Mouse (Mus musculus): ENCODE measurements around the gene Igdcc3.
A peak's percentile ranks its signal among the peaks of the same experiment; 100 is the strongest.

Gene Igdcc3

DNA sequence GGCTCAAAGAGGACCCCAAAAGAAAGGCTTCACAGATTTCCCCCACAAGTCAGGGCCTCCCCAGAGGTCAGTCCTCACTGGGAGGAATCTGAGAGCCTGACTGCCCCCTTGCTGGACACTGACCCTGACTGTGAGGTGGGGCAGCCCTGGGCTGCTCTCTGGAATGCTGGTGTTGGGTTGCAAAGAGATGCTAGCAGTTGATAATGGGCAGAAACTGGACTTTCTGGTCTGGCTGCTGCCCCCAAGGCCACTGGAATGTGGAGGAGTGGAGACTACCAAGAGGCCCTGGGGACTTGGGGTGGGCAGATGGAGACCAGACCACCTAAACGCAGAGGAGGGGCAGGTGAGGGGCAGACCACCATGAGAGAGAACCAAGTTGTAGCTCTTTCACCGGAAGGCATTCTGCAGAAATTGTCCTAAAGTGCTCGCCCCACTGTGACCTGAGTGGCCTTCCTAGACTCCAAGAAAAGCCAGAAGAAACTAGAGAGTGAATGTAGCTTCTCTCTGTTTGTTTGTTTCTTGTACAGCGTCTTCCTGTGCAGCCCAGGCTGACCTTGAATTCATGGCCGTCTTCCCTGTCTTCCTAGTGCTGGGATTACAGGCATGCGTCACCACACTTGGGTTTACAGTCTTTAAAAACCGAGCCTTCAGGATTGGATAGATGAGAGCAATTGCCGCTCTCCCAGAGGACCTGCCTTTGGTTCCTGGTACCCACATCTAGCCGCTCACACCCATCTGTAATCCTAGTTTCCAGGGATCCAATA lies 13.9 kb downstream of the Igdcc3 start:
- Histone ChIP-seq H3K36me3 (ENCODE audit: control insufficient read depth, insufficient read depth, low read length, poor library complexity, severe bottlenecking) (no peaks in the 10 kb centered on the region), H3K27me3 (ENCODE audit: control insufficient read depth, insufficient read depth, low read length, poor library complexity, severe bottlenecking) (no peaks in the 10 kb centered on the region)
- no peak for DNase-seq (ENCODE audit: low read depth, low spot score)

DNA sequence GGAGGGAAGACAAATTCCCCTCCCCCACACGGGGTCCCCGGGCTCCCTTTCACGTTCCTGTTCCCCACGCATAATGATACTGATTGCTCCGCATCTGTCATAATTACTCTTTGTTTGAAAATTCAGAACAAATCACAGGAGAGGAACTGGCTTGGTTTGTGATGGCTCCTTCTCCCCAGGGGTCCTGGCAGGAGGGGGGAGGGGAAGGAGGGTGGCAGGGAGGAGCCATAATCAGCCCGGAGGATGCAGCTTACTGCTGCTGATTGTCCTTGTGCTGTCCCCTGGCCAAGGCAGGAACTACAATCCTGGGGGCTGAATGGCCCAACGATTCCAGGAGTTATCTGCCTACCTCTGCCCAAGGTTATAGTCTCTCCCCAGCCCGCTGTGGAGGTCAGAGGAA lies 15.6 kb downstream of the Igdcc3 start:
- H3K36me3 ChIP-seq (ENCODE audit: control insufficient read depth, insufficient read depth, low read length, poor library complexity, severe bottlenecking): no peaks in the 10 kb centered on the region
- no peaks in the 10 kb centered on the region for H3K27me3 ChIP-seq (ENCODE audit: control insufficient read depth, insufficient read depth, low read length, poor library complexity, severe bottlenecking)
- no peak for DNase-seq (ENCODE audit: low read depth, low spot score)

DNA sequence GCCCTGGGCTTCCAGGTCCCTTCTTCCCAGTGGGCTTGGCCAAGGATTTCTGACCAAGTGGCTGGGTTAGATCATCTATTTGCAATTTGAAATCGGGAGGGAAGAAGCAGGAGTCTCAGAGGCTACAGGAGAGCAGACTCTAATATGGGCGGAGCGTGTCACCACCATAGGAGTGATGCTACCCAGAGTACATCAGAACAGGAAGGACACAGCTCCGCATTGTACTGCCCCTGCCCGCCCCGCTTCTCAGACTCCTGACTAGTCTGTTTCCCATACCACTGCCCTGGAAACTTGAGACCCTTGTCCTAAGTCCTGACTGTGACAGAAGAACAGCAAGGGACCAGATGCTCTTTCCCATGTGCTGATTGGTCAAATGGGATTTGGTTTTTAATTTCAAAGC lies 16.6 kb downstream of the Igdcc3 start:
- DNase-seq (ENCODE audit: low read depth, low spot score): no peak
- 0 out of 2 replicates have a peak, but pooled peaks cover under 1% of the 10 kb centered on the region for H3K27me3 ChIP-seq (ENCODE audit: control insufficient read depth, insufficient read depth, low read length, poor library complexity, severe bottlenecking)
- no peaks in the 10 kb centered on the region for H3K36me3 ChIP-seq (ENCODE audit: control insufficient read depth, insufficient read depth, low read length, poor library complexity, severe bottlenecking)

DNA sequence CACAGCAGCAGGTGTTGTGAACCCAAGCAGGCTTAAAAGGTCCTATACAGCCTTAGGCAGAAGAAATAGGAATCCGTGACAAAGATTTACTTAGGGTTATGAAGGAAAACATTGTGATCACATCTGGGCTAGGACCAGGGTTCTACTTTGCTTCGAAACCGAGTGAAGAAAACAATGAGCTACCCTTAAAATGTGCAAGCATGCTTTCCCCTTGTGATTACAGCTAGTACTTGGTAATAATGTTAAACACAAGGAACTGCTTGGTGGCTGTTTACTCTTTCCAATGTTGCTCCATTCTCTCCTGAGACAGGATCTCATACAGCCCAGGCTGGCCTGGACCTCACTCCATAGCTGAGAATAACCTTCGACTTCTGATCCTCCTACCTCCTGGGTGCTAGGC lies 20.2 kb downstream of the Igdcc3 start:
- Histone ChIP-seq H3K36me3 (ENCODE audit: control insufficient read depth, insufficient read depth, low read length, poor library complexity, severe bottlenecking) (no peaks in the 10 kb centered on the region), H3K27me3 (ENCODE audit: control insufficient read depth, insufficient read depth, low read length, poor library complexity, severe bottlenecking) (0 out of 2 replicates have a peak, but pooled peaks cover 2% of the 10 kb centered on the region)
- no peak for DNase-seq (ENCODE audit: low read depth, low spot score)

DNA sequence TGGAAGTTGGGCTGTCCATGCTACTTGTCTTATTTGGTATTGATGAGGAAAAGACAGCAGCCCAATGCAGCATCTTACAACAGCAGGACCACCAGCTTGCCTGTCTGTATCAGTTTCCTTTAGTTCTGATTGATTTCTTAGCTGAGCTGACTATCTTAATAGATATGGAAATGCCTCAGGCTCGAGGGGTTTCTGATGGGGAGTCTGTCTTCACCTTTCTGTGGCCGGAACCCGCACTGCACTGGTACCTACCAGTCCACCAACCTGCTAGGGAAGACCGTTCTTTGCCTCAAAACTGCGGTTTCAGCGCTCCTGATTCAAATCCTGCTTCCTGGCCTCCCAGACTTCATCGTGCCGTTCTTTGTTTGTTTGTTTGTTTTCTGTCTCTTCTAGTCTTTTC lies 20.9 kb downstream of the Igdcc3 start:
- DNase-seq (ENCODE audit: low read depth, low spot score): no peak
- Histone ChIP-seq H3K27me3 (ENCODE audit: control insufficient read depth, insufficient read depth, low read length, poor library complexity, severe bottlenecking) (0 out of 2 replicates have a peak, but pooled peaks cover 2% of the 10 kb centered on the region), H3K36me3 (ENCODE audit: control insufficient read depth, insufficient read depth, low read length, poor library complexity, severe bottlenecking) (no peaks in the 10 kb centered on the region)

DNA sequence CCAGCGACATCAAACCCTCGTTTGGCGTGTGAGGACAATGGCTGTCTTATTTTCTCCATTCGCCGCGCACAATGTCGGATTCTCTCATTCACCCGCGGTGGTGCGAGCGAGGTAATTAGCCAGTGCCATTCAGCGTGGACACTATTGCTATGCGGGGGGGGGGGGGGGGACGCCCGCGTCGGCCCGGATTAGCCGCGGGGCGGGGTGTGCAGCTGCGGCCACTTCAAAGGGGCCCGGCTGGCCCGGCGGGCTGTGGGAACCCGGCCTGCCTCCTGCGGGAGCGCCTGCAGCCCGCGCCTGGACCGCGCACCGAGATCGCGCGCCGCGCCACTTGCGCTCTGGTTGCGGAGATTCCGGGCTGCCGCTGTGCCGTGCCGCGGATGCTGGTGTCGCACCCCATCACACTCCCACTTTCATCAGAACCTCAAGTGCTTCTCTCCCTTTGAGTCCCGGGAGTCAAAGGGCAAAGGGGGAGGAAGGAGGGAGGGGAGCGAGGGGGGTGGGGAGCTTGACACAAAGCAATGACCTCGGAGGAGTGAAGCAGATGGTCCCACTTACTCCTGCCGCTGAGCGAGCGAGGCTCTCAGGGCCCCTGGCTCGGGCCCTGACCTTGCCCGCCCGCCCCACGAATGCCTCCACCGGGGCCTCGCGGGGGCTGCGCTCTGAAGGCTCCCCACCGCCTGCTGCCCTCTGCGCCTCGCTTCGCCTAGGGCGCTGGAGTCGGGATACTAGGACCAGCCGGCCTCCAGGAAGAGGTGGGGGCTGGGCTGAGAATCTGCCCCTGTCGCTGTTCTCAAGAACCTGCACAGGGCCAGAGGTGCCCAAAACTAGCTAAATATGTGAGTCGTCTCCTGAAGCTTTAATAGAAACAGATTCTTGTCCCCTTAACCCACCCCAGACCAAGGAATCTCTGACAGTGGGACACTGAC lies 22.0 kb downstream of the Igdcc3 start:
- no peak for DNase-seq (ENCODE audit: low read depth, low spot score)
- H3K27me3 ChIP-seq (ENCODE audit: control insufficient read depth, insufficient read depth, low read length, poor library complexity, severe bottlenecking): 0 out of 2 replicates have a peak, but pooled peaks cover 2% of the 10 kb centered on the region
- no peaks in the 10 kb centered on the region for H3K36me3 ChIP-seq (ENCODE audit: control insufficient read depth, insufficient read depth, low read length, poor library complexity, severe bottlenecking)

DNA sequence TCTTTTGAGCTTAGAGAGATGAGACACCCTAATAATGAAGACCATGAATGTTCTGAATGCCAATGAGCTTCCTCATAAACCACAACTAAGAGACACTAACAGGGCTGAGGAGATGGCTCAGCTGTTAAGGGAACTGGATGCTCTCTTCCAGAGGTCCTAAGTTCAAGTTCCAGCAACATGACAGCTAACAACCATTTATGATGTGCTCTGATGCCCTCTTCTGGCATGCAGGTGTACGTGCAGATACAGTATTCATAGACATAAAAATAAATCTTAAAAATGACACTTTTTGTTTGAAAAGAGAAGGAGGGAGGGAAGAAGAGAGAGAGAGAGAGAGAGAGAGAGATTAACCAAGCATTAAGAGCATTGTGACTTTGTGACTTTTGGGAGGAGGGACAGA lies 23.9 kb downstream of the Igdcc3 start:
- H3K27me3 ChIP-seq (ENCODE audit: control insufficient read depth, insufficient read depth, low read length, poor library complexity, severe bottlenecking): 0 out of 2 replicates have a peak, but pooled peaks cover 2% of the 10 kb centered on the region
- DNase-seq (ENCODE audit: low read depth, low spot score): peak; percentile 59
- H3K36me3 ChIP-seq (ENCODE audit: control insufficient read depth, insufficient read depth, low read length, poor library complexity, severe bottlenecking): no peaks in the 10 kb centered on the region

DNA sequence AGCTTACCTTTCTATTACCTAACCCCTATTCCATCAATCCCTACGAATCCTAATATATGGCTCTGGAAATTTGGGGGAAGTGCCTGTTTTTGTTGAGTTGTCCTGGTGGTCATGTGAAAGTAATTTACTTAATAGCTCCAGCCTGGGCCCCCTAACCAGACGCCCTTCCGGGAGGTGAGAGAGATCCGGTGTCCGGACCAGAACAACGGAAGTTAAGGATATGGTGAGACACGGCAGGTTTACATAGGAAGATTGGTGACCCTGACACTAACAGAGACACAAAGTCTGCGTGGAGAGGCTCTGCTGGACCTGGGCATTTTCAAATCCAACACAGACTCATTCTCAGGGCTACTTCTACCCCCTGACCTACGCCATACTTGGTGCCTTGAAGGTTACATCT lies 25.4 kb downstream of the Igdcc3 start:
- DNase-seq (ENCODE audit: low read depth, low spot score): no peak
- Histone ChIP-seq H3K27me3 (ENCODE audit: control insufficient read depth, insufficient read depth, low read length, poor library complexity, severe bottlenecking) (0 out of 2 replicates have a peak, but pooled peaks cover 2% of the 10 kb centered on the region), H3K36me3 (ENCODE audit: control insufficient read depth, insufficient read depth, low read length, poor library complexity, severe bottlenecking) (no peaks in the 10 kb centered on the region)

DNA sequence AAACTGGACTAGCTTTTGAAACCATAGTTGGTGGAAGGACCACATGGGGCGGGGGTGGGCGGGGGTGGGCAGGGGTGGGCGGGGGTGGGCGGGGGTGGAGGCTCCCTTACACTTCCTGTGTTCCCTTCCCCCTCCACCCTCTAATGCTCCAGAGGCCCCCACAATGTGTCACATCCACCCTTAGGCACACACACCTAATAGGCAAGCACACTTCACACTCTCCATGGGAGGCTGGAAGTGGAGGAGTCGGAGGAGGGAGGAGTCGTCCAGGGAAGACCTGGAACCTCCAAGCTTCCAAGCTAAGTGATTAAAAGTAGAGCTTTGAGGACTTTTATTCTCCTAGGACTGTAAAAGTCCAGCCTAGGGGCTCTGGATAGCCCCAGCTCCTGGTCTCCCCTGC lies 27.5 kb downstream of the Igdcc3 start:
- Histone ChIP-seq H3K36me3 (ENCODE audit: control insufficient read depth, insufficient read depth, low read length, poor library complexity, severe bottlenecking) (no peaks in the 10 kb centered on the region), H3K27me3 (ENCODE audit: control insufficient read depth, insufficient read depth, low read length, poor library complexity, severe bottlenecking) (no peaks in the 10 kb centered on the region)
- no peak for DNase-seq (ENCODE audit: low read depth, low spot score)

DNA sequence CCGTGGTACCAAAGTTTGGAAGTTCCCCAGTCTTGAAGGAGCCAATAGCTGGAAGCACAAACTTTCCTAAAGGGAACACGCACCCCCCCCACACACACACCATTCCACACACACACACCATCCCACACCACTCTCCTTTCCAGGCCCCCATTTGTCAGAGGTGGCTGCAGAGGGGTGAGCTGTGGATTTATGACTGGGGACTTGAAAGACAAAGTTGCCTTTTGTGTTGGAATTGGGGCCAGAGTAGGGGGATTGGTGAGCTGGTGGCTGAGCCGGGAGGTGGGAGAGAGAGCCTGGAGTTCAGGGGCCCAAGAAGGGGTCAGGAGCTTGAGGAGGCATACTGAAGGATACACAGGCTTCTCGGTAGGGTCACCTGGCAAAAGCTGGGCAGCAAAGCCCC lies 28.0 kb downstream of the Igdcc3 start:
- H3K36me3 ChIP-seq (ENCODE audit: control insufficient read depth, insufficient read depth, low read length, poor library complexity, severe bottlenecking): no peaks in the 10 kb centered on the region
- H3K27me3 ChIP-seq (ENCODE audit: control insufficient read depth, insufficient read depth, low read length, poor library complexity, severe bottlenecking): no peaks in the 10 kb centered on the region
- DNase-seq (ENCODE audit: low read depth, low spot score): no peak

DNA sequence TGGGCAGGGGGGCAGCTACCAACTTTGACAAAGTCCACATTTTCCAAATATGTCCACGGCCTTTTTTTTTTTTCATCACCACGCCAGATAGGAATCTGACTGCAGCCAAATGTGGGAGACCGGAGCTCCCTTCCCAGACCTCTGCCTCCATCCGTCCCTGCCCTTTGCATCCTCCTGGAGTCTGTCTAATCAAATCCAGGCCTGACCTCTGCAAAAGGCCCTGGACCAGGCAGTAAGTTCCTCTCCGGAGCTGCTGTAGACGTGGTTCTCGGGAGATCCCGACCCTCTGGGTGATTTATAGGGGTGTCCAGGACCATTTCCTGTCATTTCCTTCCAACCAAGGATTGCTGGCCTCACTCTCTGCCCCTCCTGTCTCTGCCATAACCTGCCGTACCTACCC lies 31.7 kb downstream of the Igdcc3 start:
- H3K36me3 ChIP-seq (ENCODE audit: control insufficient read depth, insufficient read depth, low read length, poor library complexity, severe bottlenecking): no peaks in the 10 kb centered on the region
- DNase-seq (ENCODE audit: low read depth, low spot score): no peak
- no peaks in the 10 kb centered on the region for H3K27me3 ChIP-seq (ENCODE audit: control insufficient read depth, insufficient read depth, low read length, poor library complexity, severe bottlenecking)

DNA sequence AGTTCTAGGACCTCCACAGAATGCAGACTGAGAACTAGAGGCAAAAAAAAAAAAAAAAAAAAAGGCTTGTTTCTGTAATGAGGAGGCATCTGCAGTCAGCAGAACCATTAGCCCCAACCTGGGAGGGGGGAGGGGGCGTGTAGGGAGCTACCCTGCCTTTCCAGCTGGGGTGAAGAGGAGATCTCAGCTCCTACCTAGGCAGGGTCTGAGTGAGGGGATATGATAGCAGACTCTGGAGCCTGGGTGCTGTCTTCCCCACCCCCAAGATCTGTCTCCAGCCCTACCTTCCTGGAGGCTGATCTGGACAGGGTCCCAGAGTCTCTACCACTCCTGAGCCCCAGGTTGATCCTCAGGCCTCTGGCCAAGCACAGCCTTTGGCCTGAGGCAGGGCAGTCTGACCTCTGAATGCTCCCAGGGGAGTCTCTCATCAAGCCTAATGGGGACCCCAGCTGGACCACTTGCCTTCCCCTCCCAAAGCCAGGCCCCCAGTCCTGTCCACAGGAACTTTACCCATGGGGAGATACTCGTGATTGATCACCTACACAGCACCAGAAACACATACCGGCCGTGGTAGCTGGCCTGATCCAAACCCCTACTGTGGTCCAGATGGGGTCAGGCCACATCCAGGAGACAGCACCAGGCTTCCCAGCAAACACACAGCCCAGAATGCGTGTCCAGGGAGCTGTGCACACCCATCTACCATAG lies 34.4 kb downstream of the Igdcc3 start:
- Histone ChIP-seq H3K27me3 (ENCODE audit: control insufficient read depth, insufficient read depth, low read length, poor library complexity, severe bottlenecking) (no peaks in the 10 kb centered on the region), H3K36me3 (ENCODE audit: control insufficient read depth, insufficient read depth, low read length, poor library complexity, severe bottlenecking) (no peaks in the 10 kb centered on the region)
- no peak for DNase-seq (ENCODE audit: low read depth, low spot score)

DNA sequence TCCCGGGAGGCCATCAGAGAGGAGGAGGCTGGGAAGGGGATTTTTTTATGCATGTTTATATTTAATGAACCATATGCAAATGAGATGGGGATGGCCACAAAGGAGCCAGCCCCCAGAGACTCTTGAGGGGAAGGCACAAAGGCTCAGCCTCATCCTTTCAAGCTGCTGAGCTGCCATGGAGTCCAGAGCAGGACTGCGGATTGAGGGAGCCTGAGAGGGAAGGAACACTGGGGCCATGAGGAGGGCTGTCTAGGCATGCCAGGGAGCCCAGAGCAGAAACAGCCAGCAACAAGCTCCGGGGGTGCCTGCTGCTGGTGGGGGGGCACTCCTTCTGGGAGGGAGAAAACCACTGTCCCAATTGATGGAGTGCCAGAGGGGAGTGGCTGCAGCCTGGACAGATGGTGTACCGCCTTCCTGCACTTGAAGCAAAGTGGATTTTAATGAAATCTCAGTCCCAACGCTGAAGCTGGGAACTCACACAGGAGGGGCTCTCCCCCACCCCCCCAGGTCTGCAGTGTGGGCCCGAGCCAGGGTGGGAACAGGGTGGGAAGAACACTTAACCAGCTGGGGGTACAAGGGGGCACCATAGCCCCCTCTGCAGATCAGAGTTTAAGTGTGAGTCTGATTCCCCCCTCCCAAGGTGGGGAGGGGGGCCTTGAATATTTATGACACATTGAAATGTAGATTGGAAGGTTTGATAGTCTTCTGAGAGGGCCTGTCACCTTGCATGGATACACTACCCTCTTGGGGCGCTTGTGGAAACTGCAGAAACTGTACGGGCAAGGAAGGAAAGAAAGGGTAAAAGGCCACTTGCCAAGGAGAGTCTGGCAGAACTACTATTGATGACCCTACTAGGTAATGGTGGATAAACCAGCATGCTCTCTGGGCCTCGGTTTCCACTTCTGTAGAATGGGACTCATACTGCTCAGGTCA lies 35.2 kb downstream of the Igdcc3 start:
- Histone ChIP-seq H3K36me3 (ENCODE audit: control insufficient read depth, insufficient read depth, low read length, poor library complexity, severe bottlenecking) (no peaks in the 10 kb centered on the region), H3K27me3 (ENCODE audit: control insufficient read depth, insufficient read depth, low read length, poor library complexity, severe bottlenecking) (no peaks in the 10 kb centered on the region)
- peak; percentile 25 for DNase-seq (ENCODE audit: low read depth, low spot score)

DNA sequence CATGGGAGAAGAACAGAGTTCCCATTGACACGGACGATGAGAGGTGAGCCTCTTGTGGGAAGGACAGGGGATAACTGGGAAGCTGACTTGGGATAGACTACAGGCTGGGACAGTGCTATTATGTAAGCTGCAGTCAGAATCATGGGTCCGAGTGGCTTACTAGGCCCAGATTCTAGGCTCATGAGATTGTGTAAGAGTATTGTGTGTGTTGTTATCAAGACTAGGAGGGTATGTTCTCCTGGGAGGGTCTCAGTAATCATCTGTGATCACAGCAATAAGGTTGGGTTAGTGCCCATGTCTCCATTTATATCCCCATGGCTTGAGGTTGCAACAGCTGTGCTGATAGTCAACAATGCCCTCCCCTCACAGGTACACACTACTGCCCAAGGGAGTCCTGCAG lies 36.5 kb downstream of the Igdcc3 start:
- no peaks in the 10 kb centered on the region for H3K36me3 ChIP-seq (ENCODE audit: control insufficient read depth, insufficient read depth, low read length, poor library complexity, severe bottlenecking)
- no peaks in the 10 kb centered on the region for H3K27me3 ChIP-seq (ENCODE audit: control insufficient read depth, insufficient read depth, low read length, poor library complexity, severe bottlenecking)
- no peak for DNase-seq (ENCODE audit: low read depth, low spot score)

All from splenic B cell, adult 2 months (primary cell).